Mouse (Mus musculus): ENCODE data around the gene Scnm1. TPM values are rescaled to one million over a fixed set of nuclear protein-coding genes. Genes with fewer than 3 reads are reported as not detected.
"Not testable (repeated sequence)": the region's sequence is repeated elsewhere in the genome, so short reads cannot be mapped to it uniquely, and the experiment has no call there.

The Scnm1 gene
- polyA plus RNA-seq, 1 experiment from 2014 or later, result 94.1 TPM

- H3K9me3 ChIP-seq (replicated peaks), result no peaks in the 10 kb centered on the region
- WGBS, result 56% methylated on average over 6 of the region's 6 CpGs
- peaks cover 42% of the 10 kb centered on the region for H3K36me3 ChIP-seq
- H3K4me2 ChIP-seq (replicated peaks), result no peak within 1 kb of the TSS
- ATAC-seq (ENCODE audit: low FRiP score), result 0 out of 2 replicates have a peak, but pooled peaks have one; percentile 39
- 0 out of 2 replicates have a peak, but pooled peaks cover 4% of the 10 kb centered on the region for H3K4me1 ChIP-seq
- H3K27me3 ChIP-seq, result no peaks in the 10 kb centered on the region
- no peak within 1 kb of the TSS for H3K27ac ChIP-seq
- H3K4me3 ChIP-seq, result no peak within 1 kb of the TSS
- H3K9ac ChIP-seq, result no peak within 1 kb of the TSS
These were observed 9.6 kb downstream of the Scnm1 start, which contains the start of gene Tmod4 for GRCm38 (mm10) chr3:95124246-95124645. TSS of gene Tmod4 (plus strand) at chr3:95124476.

DNA sequence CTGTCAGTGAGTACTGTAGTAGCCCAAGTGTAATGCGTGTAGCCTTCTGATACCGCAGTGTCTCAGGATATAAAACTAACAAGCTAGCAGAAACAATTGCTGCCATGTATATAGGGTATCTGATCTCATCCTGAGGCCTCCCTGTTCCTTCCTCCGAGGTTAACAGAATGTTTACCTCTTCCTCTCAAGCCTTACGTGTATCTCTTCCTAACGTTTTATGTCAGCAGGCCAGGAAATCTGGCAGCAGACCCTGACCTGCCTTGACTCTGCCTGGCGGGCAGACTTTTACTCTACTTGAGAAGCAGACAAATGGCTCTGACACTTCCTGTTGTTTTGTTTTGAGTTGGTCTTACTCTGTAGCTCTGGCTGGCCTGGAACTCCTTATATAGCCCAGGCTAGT is 12.2 kb downstream of the Scnm1 start:
- H3K27me3 ChIP-seq, result no peaks in the 10 kb centered on the region
- H3K9ac ChIP-seq, result no peak overlapping the region
- peaks cover 56% of the 10 kb centered on the region for H3K36me3 ChIP-seq
- H3K27ac ChIP-seq, result no peak overlapping the region
- 0 out of 2 replicates have a peak, but pooled peaks cover 4% of the 10 kb centered on the region for H3K4me1 ChIP-seq
- 79% methylated on average over 6 of the region's 6 CpGs for WGBS
- H3K9me3 ChIP-seq (replicated peaks), result no peaks in the 10 kb centered on the region
- no peak for ATAC-seq (ENCODE audit: low FRiP score)
- no peak overlapping the region for H3K4me2 ChIP-seq (replicated peaks)
- H3K4me3 ChIP-seq, result no peak overlapping the region

- H3K27ac ChIP-seq, result no peak overlapping the region
- peaks cover 63% of the 10 kb centered on the region for H3K36me3 ChIP-seq
- WGBS, result 90% methylated on average over 2 of the region's 2 CpGs
- H3K4me2 ChIP-seq (replicated peaks), result no peak overlapping the region
- H3K9ac ChIP-seq, result no peak overlapping the region
- H3K9me3 ChIP-seq (replicated peaks), result no peaks in the 10 kb centered on the region
- no peak for ATAC-seq (ENCODE audit: low FRiP score)
- H3K27me3 ChIP-seq, result no peaks in the 10 kb centered on the region
- no peaks in the 10 kb centered on the region; the same call in 1 of the 2 replicates for H3K4me1 ChIP-seq
- no peak overlapping the region for H3K4me3 ChIP-seq
These were observed 16.1 kb downstream of the Scnm1 start for GRCm38 (mm10) chr3:95117751-95118150.

GRCm38 (mm10) chr3:95112760-95113159 is 21.1 kb downstream of the Scnm1 start:
- 92% methylated on average over 1 of the region's 1 CpGs for WGBS
- H3K9ac ChIP-seq, result no peak overlapping the region

DNA sequence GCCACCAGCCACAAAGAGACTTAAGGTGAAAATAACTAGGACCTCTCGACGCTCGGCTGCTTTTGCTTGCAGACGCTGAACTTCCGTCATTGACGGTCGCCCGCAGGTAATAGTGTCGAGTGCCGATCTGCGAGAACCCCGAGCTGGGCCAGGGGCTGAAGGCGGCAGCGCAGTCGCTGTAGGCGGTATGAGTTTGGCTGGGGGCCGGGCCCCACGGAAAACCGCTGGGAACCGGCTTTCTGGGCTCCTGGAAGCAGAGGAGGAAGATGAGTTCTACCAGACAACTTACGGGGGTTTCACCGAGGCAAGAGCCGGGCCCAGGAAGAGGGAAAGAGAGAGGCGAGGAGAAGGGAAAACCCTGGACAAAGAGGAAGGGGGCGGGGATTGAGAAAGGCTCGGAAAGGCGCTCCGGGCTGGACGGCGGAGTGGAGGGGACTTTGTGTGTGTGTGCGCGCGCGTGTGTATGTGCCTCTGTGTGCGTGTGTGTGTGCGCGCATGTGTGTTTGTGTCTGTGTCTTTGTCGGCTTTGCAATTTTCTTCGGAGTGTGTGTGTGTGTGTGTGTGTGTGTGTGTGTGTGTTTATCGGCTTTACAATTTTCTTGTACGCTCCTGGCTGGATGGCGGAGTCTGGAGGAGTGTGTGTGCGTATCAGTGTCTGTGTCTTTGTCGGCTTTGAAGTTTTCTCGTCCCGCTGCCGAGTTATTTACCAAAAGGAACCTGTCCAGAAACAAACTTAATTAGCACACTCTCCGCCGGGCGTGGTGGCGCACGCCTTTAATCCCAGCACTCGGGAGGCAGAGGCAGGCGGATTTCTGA is 22.7 kb downstream of the Scnm1 start, which contains the start of gene Vps72:
Vps72 (plus strand) TSS at position 112 of the 816 bp plus-strand sequence.
- peak within 1 kb of the TSS; percentile 57 for H3K4me3 ChIP-seq
- peak; percentile 75 for ATAC-seq (ENCODE audit: low FRiP score)
- WGBS, result 1% methylated on average over 53 of the region's 54 CpGs

More at GRCm38 (mm10) chr3:95112760-95113159, 21.1 kb downstream of the Scnm1 start:
- no peak for ATAC-seq (ENCODE audit: low FRiP score)
- Histone ChIP-seq H3K4me1 (peaks cover 7% of the 10 kb centered on the region), H3K27me3 (no peaks in the 10 kb centered on the region), H3K4me3 (no peak overlapping the region), H3K36me3 (peaks cover 19% of the 10 kb centered on the region), H3K27ac (no peak overlapping the region), H3K9me3 (replicated peaks) (no peaks in the 10 kb centered on the region), H3K4me2 (replicated peaks) (peak overlapping the region; percentile 46)

GRCm38 (mm10) chr3:95107898-95108297 is 25.9 kb downstream of the Scnm1 start:
- Histone ChIP-seq H3K27me3 (no peaks in the 10 kb centered on the region), H3K9ac (no peak overlapping the region), H3K4me1 (peaks cover 14% of the 10 kb centered on the region), H3K27ac (no peak overlapping the region), H3K4me3 (no peak overlapping the region), H3K4me2 (replicated peaks) (no peak overlapping the region), H3K9me3 (replicated peaks) (no peaks in the 10 kb centered on the region), H3K36me3 (peaks cover 3% of the 10 kb centered on the region; the same call in 1 of the 2 replicates)
- 67% methylated on average over 2 of the region's 2 CpGs for WGBS
- no peak for ATAC-seq (ENCODE audit: low FRiP score)

More for the DNA sequence above, 22.7 kb downstream of the Scnm1 start, which contains the start of gene Vps72:
- Histone ChIP-seq H3K9ac (peak within 1 kb of the TSS; percentile 88), H3K9me3 (replicated peaks) (no peaks in the 10 kb centered on the region), H3K4me1 (peaks cover 7% of the 10 kb centered on the region), H3K27ac (peak within 1 kb of the TSS; percentile 97), H3K4me2 (replicated peaks) (peak within 1 kb of the TSS; percentile 46), H3K27me3 (no peaks in the 10 kb centered on the region), H3K36me3 (peaks cover 16% of the 10 kb centered on the region)

GRCm38 (mm10) chr3:95107308-95107707 is 26.5 kb downstream of the Scnm1 start:
- H3K9me3 ChIP-seq (replicated peaks); ATAC-seq (ENCODE audit: low FRiP score); H3K9ac ChIP-seq; H3K27me3 ChIP-seq; H3K36me3 ChIP-seq: not testable (repeated sequence)
- peak overlapping the region; percentile 79; the same call in 1 of the 2 replicates for H3K27ac ChIP-seq
- peak overlapping the region; percentile 80 for H3K4me3 ChIP-seq
- H3K4me2 ChIP-seq (replicated peaks), result peak overlapping the region; percentile 56
- peaks cover 12% of the 10 kb centered on the region for H3K4me1 ChIP-seq

GRCm38 (mm10) chr3:95106338-95107117 is 27.3 kb downstream of the Scnm1 start, which contains the start of gene Pip5k1a:
TSS of gene Pip5k1a (minus strand) at chr3:95106930.
- Histone ChIP-seq H3K9ac (peak within 1 kb of the TSS; percentile 91), H3K36me3 (peaks cover 3% of the 10 kb centered on the region; the same call in 1 of the 2 replicates), H3K9me3 (replicated peaks) (no peaks in the 10 kb centered on the region), H3K4me2 (replicated peaks) (peak within 1 kb of the TSS; percentile 67), H3K4me3 (peak within 1 kb of the TSS; percentile 80), H3K27me3 (no peaks in the 10 kb centered on the region), H3K27ac (peak within 1 kb of the TSS; percentile 79), H3K4me1 (peaks cover 7% of the 10 kb centered on the region)
- under 1% methylated on average over 51 of the region's 51 CpGs for WGBS
- ATAC-seq (ENCODE audit: low FRiP score), result peak; percentile 93

DNA sequence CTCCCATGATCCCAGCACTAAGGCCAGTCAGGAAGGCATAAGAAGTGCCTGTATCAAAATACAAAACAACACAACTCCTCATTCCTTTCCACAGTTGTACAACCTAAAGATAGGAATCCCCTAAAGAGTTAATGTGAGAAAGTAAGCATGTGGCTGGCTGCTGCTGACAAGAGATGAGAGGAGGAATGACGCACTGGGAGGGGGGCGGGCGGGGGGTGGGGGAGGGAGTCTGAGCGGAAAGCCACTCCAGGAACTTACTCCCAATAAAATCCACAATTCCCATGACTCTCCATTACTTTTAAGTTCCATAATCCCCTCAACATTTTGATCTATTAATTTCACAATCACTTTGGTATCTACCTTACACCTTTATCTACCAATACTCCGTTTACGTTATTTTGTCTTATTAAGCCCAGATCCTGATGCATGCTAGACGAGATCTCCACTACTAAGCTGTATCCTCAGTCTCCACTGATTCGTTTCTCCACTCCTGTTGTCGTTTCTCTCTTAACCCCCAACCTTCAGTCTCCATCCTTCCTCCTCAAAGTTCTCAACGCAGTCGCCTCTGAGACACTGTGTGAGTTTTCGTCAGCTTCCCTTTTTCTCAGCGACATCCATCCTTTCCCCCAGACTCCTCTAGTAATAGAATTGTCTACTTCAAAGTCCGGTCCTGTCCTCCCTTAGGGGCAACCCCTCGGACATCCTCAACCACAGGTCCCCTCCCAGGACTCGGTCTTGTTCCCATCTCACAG is 28.0 kb downstream of the Scnm1 start:
- H3K4me1 ChIP-seq, result peaks cover 7% of the 10 kb centered on the region
- peak overlapping the region; percentile 67 for H3K4me2 ChIP-seq (replicated peaks)
- ATAC-seq (ENCODE audit: low FRiP score), result peak; percentile 3; the same call in 1 of the 2 replicates
- H3K9me3 ChIP-seq (replicated peaks), result no peaks in the 10 kb centered on the region
- 3% methylated on average over 16 of the region's 16 CpGs for WGBS
- H3K27me3 ChIP-seq, result no peaks in the 10 kb centered on the region
- peak overlapping the region; percentile 79 for H3K27ac ChIP-seq
- peaks cover 3% of the 10 kb centered on the region; the same call in 1 of the 2 replicates for H3K36me3 ChIP-seq
- peak overlapping the region; percentile 91 for H3K9ac ChIP-seq
- H3K4me3 ChIP-seq, result peak overlapping the region; percentile 80

DNA sequence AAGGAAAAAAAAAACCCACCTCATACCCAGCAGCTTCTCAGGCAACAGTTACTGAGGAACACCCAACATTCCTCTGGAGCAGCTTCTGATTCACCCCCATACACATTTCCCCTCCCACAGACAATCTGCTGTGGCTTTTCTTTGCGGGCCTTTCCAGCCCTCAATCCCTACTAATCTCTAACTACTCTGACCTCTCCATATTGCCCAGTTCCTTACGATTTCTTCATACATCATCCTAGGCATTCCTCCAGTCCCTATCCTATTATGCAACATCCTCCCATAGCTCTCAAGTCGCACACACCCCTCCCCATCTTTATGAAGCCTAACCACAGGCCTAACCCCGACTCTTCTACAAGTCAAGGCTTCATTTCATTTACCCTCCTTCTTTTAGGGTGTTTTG is 28.7 kb downstream of the Scnm1 start:
- Histone ChIP-seq H3K27me3 (no peaks in the 10 kb centered on the region), H3K4me2 (replicated peaks) (peak overlapping the region; percentile 67), H3K4me1 (peaks cover 7% of the 10 kb centered on the region), H3K4me3 (peak overlapping the region; percentile 80), H3K9ac (peak overlapping the region; percentile 91), H3K9me3 (replicated peaks) (no peaks in the 10 kb centered on the region), H3K27ac (no peak overlapping the region), H3K36me3 (peaks cover 3% of the 10 kb centered on the region; the same call in 1 of the 2 replicates)
- ATAC-seq (ENCODE audit: low FRiP score), result no peak
- WGBS, result 71% methylated on average over 4 of the region's 4 CpGs

- Histone ChIP-seq H3K4me3 (no peak overlapping the region), H3K27ac (no peak overlapping the region), H3K9ac (no peak overlapping the region), H3K4me2 (replicated peaks) (no peak overlapping the region), H3K27me3 (no peaks in the 10 kb centered on the region), H3K36me3 (peaks cover 8% of the 10 kb centered on the region; the same call in 1 of the 2 replicates), H3K4me1 (peaks cover 7% of the 10 kb centered on the region), H3K9me3 (replicated peaks) (no peaks in the 10 kb centered on the region)
- 50% methylated on average over 2 of the region's 2 CpGs for WGBS
- no peak for ATAC-seq (ENCODE audit: low FRiP score)
These were observed 33.0 kb downstream of the Scnm1 start for GRCm38 (mm10) chr3:95100854-95101253.

Data from hindbrain, embryonic 12.5 days (tissue).